Mouse (Mus musculus): ENCODE data around the gene Rasal2. TPM values are rescaled to one million over a fixed set of nuclear protein-coding genes. Genes with fewer than 3 reads are reported as not detected.
A peak's percentile ranks its signal among the peaks of the same experiment; 100 is the strongest.

Gene Rasal2
- polyA plus RNA-seq, 1 experiment from 2014 or later = 16.0 TPM

DNA sequence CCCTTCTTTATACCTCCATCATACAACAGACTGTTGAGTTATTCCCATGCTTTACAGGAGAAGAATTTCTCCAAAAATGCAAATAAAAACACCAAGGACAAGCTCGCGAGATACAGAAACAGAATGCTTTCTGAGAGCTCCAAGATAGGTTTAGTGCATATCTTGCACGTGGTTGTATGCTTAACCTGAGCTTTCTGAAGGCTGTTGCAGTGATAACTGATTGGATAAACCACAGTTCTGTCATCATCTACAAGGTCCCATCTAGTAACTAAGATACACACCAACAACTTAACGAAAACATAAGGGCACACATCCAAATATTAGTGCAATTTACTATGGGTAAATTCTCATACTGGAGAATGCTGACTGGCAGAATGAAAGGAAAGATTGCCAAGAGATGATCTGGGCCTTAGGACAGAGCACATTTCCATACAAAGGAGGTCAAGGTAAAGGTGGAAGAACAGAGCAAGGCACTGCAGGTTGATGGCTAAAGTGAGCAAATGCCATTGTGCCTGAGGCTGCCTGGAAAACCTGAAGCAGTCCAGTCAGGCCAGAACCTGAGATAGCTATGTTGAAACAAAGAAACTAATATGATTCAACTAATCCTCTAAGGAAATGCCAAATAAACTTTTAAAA is 136.6 kb downstream of the Rasal2 start:
- ATAC-seq (replicated peaks; ENCODE audit: insufficient number of reproducible peaks, insufficient read depth, low FRiP score, low read depth) = no peak
- WGBS = 57% methylated on average over 4 of the region's 4 CpGs
- Histone ChIP-seq H3K4me1 (replicated peaks) (peaks cover 6% of the 10 kb centered on the region; the same call in 1 of the 2 replicates), H3K27me3 (no peaks in the 10 kb centered on the region), H3K27ac (no peak overlapping the region), H3K4me2 (no peak overlapping the region), H3K4me3 (no peak overlapping the region), H3K9ac (no peak overlapping the region), H3K36me3 (no peaks in the 10 kb centered on the region), H3K9me3 (replicated peaks) (no peaks in the 10 kb centered on the region)

DNA sequence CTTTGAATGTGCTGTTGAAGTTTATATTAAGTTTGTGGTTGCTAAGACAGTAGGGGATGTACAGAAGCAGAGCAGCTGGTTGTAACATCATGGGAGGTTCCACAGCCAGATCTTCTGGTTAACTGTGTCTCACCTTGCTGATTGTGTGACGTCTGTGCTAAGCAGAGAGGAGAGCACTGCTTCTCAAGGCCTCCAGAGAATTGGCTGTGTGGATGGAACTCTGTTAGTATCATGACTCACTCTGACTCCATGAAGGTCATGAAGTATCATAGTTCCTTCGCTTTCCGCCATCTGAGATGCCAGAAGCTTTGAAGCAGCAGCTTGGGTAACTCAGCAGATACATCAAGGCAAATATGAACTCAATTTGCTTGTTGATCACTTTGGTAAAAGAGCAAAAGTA is 144.5 kb downstream of the Rasal2 start:
- Histone ChIP-seq H3K9me3 (replicated peaks) (no peaks in the 10 kb centered on the region), H3K4me3 (no peak overlapping the region), H3K4me2 (no peak overlapping the region), H3K27me3 (no peaks in the 10 kb centered on the region), H3K36me3 (no peaks in the 10 kb centered on the region), H3K4me1 (replicated peaks) (no peaks in the 10 kb centered on the region; the same call in 1 of the 2 replicates), H3K27ac (no peak overlapping the region), H3K9ac (no peak overlapping the region)
- ATAC-seq (replicated peaks; ENCODE audit: insufficient number of reproducible peaks, insufficient read depth, low FRiP score, low read depth) = no peak
- WGBS = 65% methylated on average over 3 of the region's 3 CpGs

GRCm38 (mm10) chr1:157256562-157256961 is 155.8 kb downstream of the Rasal2 start:
- Histone ChIP-seq H3K27me3 (no peaks in the 10 kb centered on the region), H3K27ac (peak overlapping the region; percentile 65), H3K4me1 (replicated peaks) (peaks cover 6% of the 10 kb centered on the region; the same call in 1 of the 2 replicates), H3K36me3 (no peaks in the 10 kb centered on the region), H3K4me3 (0 out of 2 replicates have a peak overlapping the region, but pooled peaks have one; percentile 15), H3K9ac (no peak overlapping the region), H3K4me2 (peak overlapping the region; percentile 50), H3K9me3 (replicated peaks) (no peaks in the 10 kb centered on the region)
- ATAC-seq (replicated peaks; ENCODE audit: insufficient number of reproducible peaks, insufficient read depth, low FRiP score, low read depth) = peak; percentile 76
- 14% methylated on average over 4 of the region's 4 CpGs for WGBS

DNA sequence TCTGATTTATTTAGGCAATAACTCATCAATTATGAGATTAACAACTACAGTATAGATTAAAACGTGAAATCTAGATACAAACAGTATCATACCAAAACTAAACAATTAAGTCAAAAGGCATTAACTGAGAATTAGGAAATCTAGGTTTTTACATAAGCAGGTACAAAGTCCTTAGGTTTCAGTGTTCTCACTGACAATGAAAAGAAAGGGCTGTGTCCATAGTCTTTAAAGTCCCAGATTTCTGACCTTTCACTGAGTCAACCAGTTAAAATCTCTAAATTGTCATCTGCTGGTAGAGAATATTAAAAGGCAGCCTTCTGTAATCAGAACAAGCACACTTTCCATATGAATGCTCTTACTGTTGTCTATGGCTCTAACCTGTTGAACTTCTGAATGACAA is 156.6 kb downstream of the Rasal2 start:
- Histone ChIP-seq H3K4me2 (no peak overlapping the region), H3K27me3 (no peaks in the 10 kb centered on the region), H3K36me3 (no peaks in the 10 kb centered on the region), H3K27ac (no peak overlapping the region), H3K9ac (no peak overlapping the region), H3K4me1 (replicated peaks) (peaks cover 6% of the 10 kb centered on the region; the same call in 1 of the 2 replicates), H3K4me3 (no peak overlapping the region), H3K9me3 (replicated peaks) (no peaks in the 10 kb centered on the region)
- ATAC-seq (replicated peaks; ENCODE audit: insufficient number of reproducible peaks, insufficient read depth, low FRiP score, low read depth) = no peak
- 65% methylated on average over 1 of the region's 1 CpGs for WGBS

- Histone ChIP-seq H3K36me3 (no peaks in the 10 kb centered on the region), H3K27ac (no peak overlapping the region), H3K4me3 (no peak overlapping the region), H3K27me3 (no peaks in the 10 kb centered on the region), H3K9ac (no peak overlapping the region), H3K9me3 (replicated peaks) (no peaks in the 10 kb centered on the region), H3K4me1 (replicated peaks) (peaks cover 6% of the 10 kb centered on the region; the same call in 1 of the 2 replicates), H3K4me2 (no peak overlapping the region)
- ATAC-seq (replicated peaks; ENCODE audit: insufficient number of reproducible peaks, insufficient read depth, low FRiP score, low read depth) = no peak
- WGBS = 67% methylated on average over 9 of the region's 9 CpGs
Measured at GRCm38 (mm10) chr1:157253600-157254490, 158.6 kb downstream of the Rasal2 start.

DNA sequence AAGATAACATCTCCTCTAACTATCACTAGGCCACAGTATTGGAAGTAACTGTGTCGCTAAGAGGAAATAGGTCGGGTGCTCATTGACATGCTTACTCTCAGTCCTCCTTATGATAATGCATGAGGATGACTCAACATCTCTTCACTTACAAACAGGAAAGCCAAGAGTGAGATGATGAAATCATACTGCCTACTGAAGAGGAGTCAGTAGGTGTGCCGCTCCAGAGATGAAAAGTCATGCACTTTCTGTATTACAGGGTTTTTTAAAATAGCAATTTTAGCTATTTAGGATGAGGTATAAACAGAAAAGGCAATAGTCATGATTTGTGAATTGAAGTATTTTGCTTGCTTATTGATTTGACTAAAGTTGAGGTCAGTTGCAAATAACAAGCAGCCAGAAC is 164.3 kb downstream of the Rasal2 start:
- Histone ChIP-seq H3K4me3 (no peak overlapping the region), H3K9me3 (replicated peaks) (no peaks in the 10 kb centered on the region), H3K9ac (no peak overlapping the region), H3K27ac (no peak overlapping the region), H3K4me2 (no peak overlapping the region), H3K4me1 (replicated peaks) (peaks cover 12% of the 10 kb centered on the region), H3K36me3 (no peaks in the 10 kb centered on the region), H3K27me3 (no peaks in the 10 kb centered on the region)
- 79% methylated on average over 3 of the region's 3 CpGs for WGBS
- ATAC-seq (replicated peaks; ENCODE audit: insufficient number of reproducible peaks, insufficient read depth, low FRiP score, low read depth) = no peak

DNA sequence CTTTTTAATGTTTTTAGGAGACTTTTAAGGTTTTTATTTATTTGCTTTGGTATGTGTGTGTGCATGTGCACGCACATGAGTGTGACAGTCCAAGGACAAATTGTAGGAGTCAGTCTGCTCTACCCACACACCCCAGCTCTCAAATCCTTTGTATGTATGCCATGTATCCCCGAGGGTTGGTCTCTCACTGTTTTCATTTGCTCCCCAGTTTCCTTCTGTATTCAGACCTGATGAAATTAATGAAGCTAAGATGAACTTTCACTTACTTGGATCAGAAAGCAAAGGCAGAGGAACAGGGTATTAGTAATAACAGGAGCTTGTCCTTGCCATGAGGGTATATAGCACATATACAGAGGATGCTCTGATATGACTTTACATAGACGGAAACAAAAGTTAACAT is 165.1 kb downstream of the Rasal2 start:
- Histone ChIP-seq H3K4me3 (no peak overlapping the region), H3K9ac (no peak overlapping the region), H3K27me3 (no peaks in the 10 kb centered on the region), H3K36me3 (no peaks in the 10 kb centered on the region), H3K9me3 (replicated peaks) (no peaks in the 10 kb centered on the region), H3K27ac (no peak overlapping the region), H3K4me2 (no peak overlapping the region), H3K4me1 (replicated peaks) (peaks cover 12% of the 10 kb centered on the region)
- WGBS = 81% methylated on average over 3 of the region's 3 CpGs
- ATAC-seq (replicated peaks; ENCODE audit: insufficient number of reproducible peaks, insufficient read depth, low FRiP score, low read depth) = no peak

GRCm38 (mm10) chr1:157246779-157247178 is 165.6 kb downstream of the Rasal2 start:
- WGBS = 68% methylated on average over 1 of the region's 1 CpGs
- Histone ChIP-seq H3K9me3 (replicated peaks) (no peaks in the 10 kb centered on the region), H3K36me3 (no peaks in the 10 kb centered on the region), H3K4me3 (no peak overlapping the region), H3K4me2 (no peak overlapping the region), H3K4me1 (replicated peaks) (peaks cover 12% of the 10 kb centered on the region), H3K9ac (no peak overlapping the region), H3K27ac (no peak overlapping the region), H3K27me3 (no peaks in the 10 kb centered on the region)
- no peak for ATAC-seq (replicated peaks; ENCODE audit: insufficient number of reproducible peaks, insufficient read depth, low FRiP score, low read depth)

GRCm38 (mm10) chr1:157244453-157244790 is 168.0 kb downstream of the Rasal2 start:
- Histone ChIP-seq H3K4me2 (peak overlapping the region; percentile 33), H3K4me1 (replicated peaks) (peaks cover 12% of the 10 kb centered on the region)
- WGBS = 42% methylated on average over 5 of the region's 5 CpGs

DNA sequence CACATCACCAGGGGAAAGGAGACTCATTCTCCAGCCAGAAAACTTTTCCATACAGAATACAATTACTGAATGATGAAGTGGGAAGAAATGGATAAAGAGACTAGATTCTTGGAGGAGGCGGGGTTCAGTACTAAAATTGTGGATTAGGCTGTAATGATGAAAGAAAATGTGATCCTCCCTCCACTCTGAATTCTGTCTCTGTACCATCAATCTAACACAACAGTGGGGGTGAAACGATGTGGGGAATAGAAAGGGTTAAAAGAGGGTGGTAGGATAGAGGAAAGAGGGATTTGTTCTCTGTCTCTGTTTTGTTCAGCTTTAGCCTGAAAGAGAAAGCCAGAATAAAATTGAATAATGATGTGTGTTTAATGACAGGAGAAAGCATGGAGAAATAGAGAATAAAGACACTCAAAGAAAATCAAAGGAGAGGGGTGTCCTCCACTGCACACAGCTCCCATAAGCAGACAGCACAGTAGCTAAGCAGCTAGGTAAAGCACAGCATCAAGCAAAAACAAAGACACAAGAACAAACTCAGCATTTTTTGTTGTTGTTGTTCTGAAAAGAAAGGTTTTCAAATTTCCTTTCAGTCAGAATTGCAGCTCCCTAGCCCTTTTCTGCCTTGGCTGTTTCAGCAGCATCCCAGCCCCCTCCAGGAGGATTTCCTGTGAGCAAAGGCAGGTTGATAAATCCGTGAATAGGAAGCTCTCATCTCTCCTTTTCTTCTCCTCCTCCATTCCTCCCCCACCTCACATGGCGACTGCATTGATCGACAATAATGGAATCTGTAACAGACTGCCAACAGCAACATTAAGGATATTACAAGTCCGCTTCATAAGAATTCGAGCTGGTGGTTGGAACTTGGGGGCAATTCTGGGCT is 168.6 kb downstream of the Rasal2 start:
- H3K9me3 ChIP-seq (replicated peaks) = no peaks in the 10 kb centered on the region
- whole genome bisulfite sequencing = 50% methylated on average over 7 of the region's 7 CpGs
- H3K4me3 ChIP-seq = no peak overlapping the region
- H3K9ac ChIP-seq = no peak overlapping the region
- ATAC-seq (replicated peaks; ENCODE audit: insufficient number of reproducible peaks, insufficient read depth, low FRiP score, low read depth) = no peak
- H3K4me1 ChIP-seq (replicated peaks) = peaks cover 12% of the 10 kb centered on the region
- H3K27me3 ChIP-seq = no peaks in the 10 kb centered on the region
- H3K4me2 ChIP-seq = peak overlapping the region; percentile 33
- H3K27ac ChIP-seq = peak overlapping the region; percentile 39; the same call in 1 of the 2 replicates
- H3K36me3 ChIP-seq = no peaks in the 10 kb centered on the region

More at GRCm38 (mm10) chr1:157244453-157244790, 168.0 kb downstream of the Rasal2 start:
- peak overlapping the region; percentile 39; the same call in 1 of the 2 replicates for H3K27ac ChIP-seq
- no peak overlapping the region for H3K4me3 ChIP-seq
- no peak for ATAC-seq (replicated peaks; ENCODE audit: insufficient number of reproducible peaks, insufficient read depth, low FRiP score, low read depth)
- no peaks in the 10 kb centered on the region for H3K27me3 ChIP-seq
- no peaks in the 10 kb centered on the region for H3K9me3 ChIP-seq (replicated peaks)
- no peaks in the 10 kb centered on the region for H3K36me3 ChIP-seq
- no peak overlapping the region for H3K9ac ChIP-seq

DNA sequence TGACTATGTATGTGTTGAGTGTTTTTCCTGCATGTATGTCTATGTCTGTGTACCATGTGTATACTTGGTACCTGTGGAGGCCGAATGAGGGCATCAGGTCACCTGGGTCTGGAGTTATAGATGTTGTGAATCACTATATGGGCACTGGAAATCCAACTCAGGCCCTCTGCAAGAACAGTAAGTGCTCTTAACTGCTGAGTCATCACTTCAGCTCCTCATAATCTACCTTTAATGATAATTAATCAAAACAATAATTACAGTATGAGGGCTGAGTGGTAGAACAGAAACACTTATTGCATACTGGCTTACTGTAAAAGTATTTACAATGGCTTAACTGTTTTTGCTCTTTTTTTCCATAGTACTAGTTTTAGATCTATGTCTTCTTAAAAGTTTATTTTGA is 172.7 kb downstream of the Rasal2 start:
- 94% methylated on average over 1 of the region's 1 CpGs for WGBS
- H3K9me3 ChIP-seq (replicated peaks) = no peaks in the 10 kb centered on the region

More for the DNA sequence above, 172.7 kb downstream of the Rasal2 start:
- H3K9ac ChIP-seq = no peak overlapping the region
- no peak for ATAC-seq (replicated peaks; ENCODE audit: insufficient number of reproducible peaks, insufficient read depth, low FRiP score, low read depth)
- H3K4me3 ChIP-seq = no peak overlapping the region
- no peak overlapping the region for H3K27ac ChIP-seq
- no peaks in the 10 kb centered on the region for H3K36me3 ChIP-seq
- H3K4me1 ChIP-seq (replicated peaks) = peaks cover 12% of the 10 kb centered on the region
- no peaks in the 10 kb centered on the region for H3K27me3 ChIP-seq
- no peak overlapping the region for H3K4me2 ChIP-seq

Data from heart, embryonic 15.5 days (tissue).